Mouse (Mus musculus) olfactory bulb, adult 2 months (tissue): ENCODE results near the gene Scyl3.

Experiments used
- CTCF ChIP-seq: fragments of 200-500 bp; IDR thresholded peaks from 2 replicates; pipeline ENCODE4 v1.5.1; 2012; ENCODE audit warnings: low read depth, mild to moderate bottlenecking, low read length, moderate library complexity; ENCODE audit not compliant: insufficient read depth
- POLR2A ChIP-seq: fragments of 200-500 bp; IDR thresholded peaks from 2 replicates; pipeline ENCODE4 v1.6.1; 2012; ENCODE audit warnings: mild to moderate bottlenecking, low read depth, low read length, moderate library complexity; ENCODE audit not compliant: insufficient read depth

- TF ChIP-seq POLR2A (no peak), CTCF (no peak)
These were observed 1.5 kb downstream of the Scyl3 start for GRCm38 (mm10) chr1:163930458-163930794.
